Mouse (Mus musculus): Measurements from ENCODE around the gene 1600014C23Rik. TPM values are rescaled to one million over a fixed set of nuclear protein-coding genes. Genes with fewer than 3 reads are reported as not detected.

The 1600014C23Rik gene
- polyA plus RNA-seq, 1 experiment: not detected

- Histone ChIP-seq H3K4me3 (replicated peaks; ENCODE audit: control insufficient read depth, low read depth, low read length) (no peak overlapping the region), H3K27ac (ENCODE audit: control insufficient read depth, insufficient read depth, low read depth, low read length, poor library complexity) (no peak overlapping the region), H3K4me1 (ENCODE audit: control insufficient read depth, insufficient read depth, low read length) (no peaks in the 10 kb centered on the region; the same call in 1 of the 2 replicates)
- TF ChIP-seq POLR2A (IDR thresholded peaks at IDR 0.05; ENCODE audit: borderline replicate concordance, control insufficient read depth, low read depth, low read length) (no peak), CTCF (IDR thresholded peaks at IDR 0.05; ENCODE audit: control insufficient read depth, insufficient read depth, low read length) (no peak)
- 58% methylated on average over 9 of the region's 9 CpGs for WGBS
These were observed 34.0 kb upstream of the 1600014C23Rik start for GRCm38 (mm10) chr17:45767536-45768146.

- Histone ChIP-seq H3K4me3 (replicated peaks; ENCODE audit: control insufficient read depth, low read depth, low read length) (no peak overlapping the region), H3K4me1 (ENCODE audit: control insufficient read depth, insufficient read depth, low read length) (no peaks in the 10 kb centered on the region; the same call in 1 of the 2 replicates), H3K27ac (ENCODE audit: control insufficient read depth, insufficient read depth, low read depth, low read length, poor library complexity) (no peak overlapping the region)
These were observed 33.3 kb upstream of the 1600014C23Rik start for GRCm38 (mm10) chr17:45766735-45767535.

GRCm38 (mm10) chr17:45765914-45766313, 32.3 kb upstream of the 1600014C23Rik start:
- 90% methylated on average over 3 of the region's 3 CpGs for WGBS
- no peak overlapping the region for H3K4me3 ChIP-seq (replicated peaks; ENCODE audit: control insufficient read depth, low read depth, low read length)
- H3K27ac ChIP-seq (ENCODE audit: control insufficient read depth, insufficient read depth, low read depth, low read length, poor library complexity): no peak overlapping the region
- H3K4me1 ChIP-seq (ENCODE audit: control insufficient read depth, insufficient read depth, low read length): no peaks in the 10 kb centered on the region; the same call in 1 of the 2 replicates
- TF ChIP-seq POLR2A (IDR thresholded peaks at IDR 0.05; ENCODE audit: borderline replicate concordance, control insufficient read depth, low read depth, low read length) (no peak), CTCF (IDR thresholded peaks at IDR 0.05; ENCODE audit: control insufficient read depth, insufficient read depth, low read length) (no peak)

More at GRCm38 (mm10) chr17:45766735-45767535, 33.3 kb upstream of the 1600014C23Rik start:
- WGBS: 13% methylated on average over 12 of the region's 12 CpGs
- TF ChIP-seq CTCF (IDR thresholded peaks at IDR 0.05; ENCODE audit: control insufficient read depth, insufficient read depth, low read length) (no peak), POLR2A (IDR thresholded peaks at IDR 0.05; ENCODE audit: borderline replicate concordance, control insufficient read depth, low read depth, low read length) (no peak)

GRCm38 (mm10) chr17:45763188-45763587, 29.5 kb upstream of the 1600014C23Rik start:
- Histone ChIP-seq H3K4me3 (replicated peaks; ENCODE audit: control insufficient read depth, low read depth, low read length) (no peak overlapping the region), H3K4me1 (ENCODE audit: control insufficient read depth, insufficient read depth, low read length) (no peaks in the 10 kb centered on the region; the same call in 1 of the 2 replicates), H3K27ac (ENCODE audit: control insufficient read depth, insufficient read depth, low read depth, low read length, poor library complexity) (no peak overlapping the region)
- 68% methylated on average over 8 of the region's 8 CpGs for WGBS
- no peak for TF ChIP-seq CTCF (IDR thresholded peaks at IDR 0.05; ENCODE audit: control insufficient read depth, insufficient read depth, low read length)
- no peak for TF ChIP-seq POLR2A (IDR thresholded peaks at IDR 0.05; ENCODE audit: borderline replicate concordance, control insufficient read depth, low read depth, low read length)

GRCm38 (mm10) chr17:45761902-45762301, 28.3 kb upstream of the 1600014C23Rik start:
- no peak for TF ChIP-seq CTCF (IDR thresholded peaks at IDR 0.05; ENCODE audit: control insufficient read depth, insufficient read depth, low read length)
- no peak for TF ChIP-seq POLR2A (IDR thresholded peaks at IDR 0.05; ENCODE audit: borderline replicate concordance, control insufficient read depth, low read depth, low read length)
- H3K27ac ChIP-seq (ENCODE audit: control insufficient read depth, insufficient read depth, low read depth, low read length, poor library complexity): no peak overlapping the region
- 83% methylated on average over 3 of the region's 3 CpGs for WGBS
- H3K4me3 ChIP-seq (replicated peaks; ENCODE audit: control insufficient read depth, low read depth, low read length): no peak overlapping the region
- H3K4me1 ChIP-seq (ENCODE audit: control insufficient read depth, insufficient read depth, low read length): no peaks in the 10 kb centered on the region; the same call in 1 of the 2 replicates

- 81% methylated on average over 10 of the region's 10 CpGs for WGBS
- TF ChIP-seq CTCF (IDR thresholded peaks at IDR 0.05; ENCODE audit: control insufficient read depth, insufficient read depth, low read length) (no peak), POLR2A (IDR thresholded peaks at IDR 0.05; ENCODE audit: borderline replicate concordance, control insufficient read depth, low read depth, low read length) (no peak)
- Histone ChIP-seq H3K27ac (ENCODE audit: control insufficient read depth, insufficient read depth, low read depth, low read length, poor library complexity) (no peak overlapping the region), H3K4me1 (ENCODE audit: control insufficient read depth, insufficient read depth, low read length) (no peaks in the 10 kb centered on the region; the same call in 1 of the 2 replicates), H3K4me3 (replicated peaks; ENCODE audit: control insufficient read depth, low read depth, low read length) (no peak overlapping the region)
These were observed 27.5 kb upstream of the 1600014C23Rik start for GRCm38 (mm10) chr17:45760965-45761645.

GRCm38 (mm10) chr17:45759751-45760150, 26.1 kb upstream of the 1600014C23Rik start:
- Histone ChIP-seq H3K4me1 (ENCODE audit: control insufficient read depth, insufficient read depth, low read length) (no peaks in the 10 kb centered on the region; the same call in 1 of the 2 replicates), H3K4me3 (replicated peaks; ENCODE audit: control insufficient read depth, low read depth, low read length) (no peak overlapping the region), H3K27ac (ENCODE audit: control insufficient read depth, insufficient read depth, low read depth, low read length, poor library complexity) (no peak overlapping the region)
- no peak for TF ChIP-seq POLR2A (IDR thresholded peaks at IDR 0.05; ENCODE audit: borderline replicate concordance, control insufficient read depth, low read depth, low read length)
- no peak for TF ChIP-seq CTCF (IDR thresholded peaks at IDR 0.05; ENCODE audit: control insufficient read depth, insufficient read depth, low read length)
- 76% methylated on average over 5 of the region's 5 CpGs for WGBS

- H3K4me3 ChIP-seq (replicated peaks; ENCODE audit: control insufficient read depth, low read depth, low read length): no peak overlapping the region
- TF ChIP-seq POLR2A (IDR thresholded peaks at IDR 0.05; ENCODE audit: borderline replicate concordance, control insufficient read depth, low read depth, low read length) (no peak), CTCF (IDR thresholded peaks at IDR 0.05; ENCODE audit: control insufficient read depth, insufficient read depth, low read length) (no peak)
- WGBS: 53% methylated on average over 7 of the region's 7 CpGs
- no peaks in the 10 kb centered on the region; the same call in 1 of the 2 replicates for H3K4me1 ChIP-seq (ENCODE audit: control insufficient read depth, insufficient read depth, low read length)
- H3K27ac ChIP-seq (ENCODE audit: control insufficient read depth, insufficient read depth, low read depth, low read length, poor library complexity): no peak overlapping the region
These were observed 25.2 kb upstream of the 1600014C23Rik start for GRCm38 (mm10) chr17:45758808-45759207.

Data from bone marrow, adult 2 months (tissue).